ENCODE assay signal across 26 mouse cellular contexts in the genomic region with DNA sequence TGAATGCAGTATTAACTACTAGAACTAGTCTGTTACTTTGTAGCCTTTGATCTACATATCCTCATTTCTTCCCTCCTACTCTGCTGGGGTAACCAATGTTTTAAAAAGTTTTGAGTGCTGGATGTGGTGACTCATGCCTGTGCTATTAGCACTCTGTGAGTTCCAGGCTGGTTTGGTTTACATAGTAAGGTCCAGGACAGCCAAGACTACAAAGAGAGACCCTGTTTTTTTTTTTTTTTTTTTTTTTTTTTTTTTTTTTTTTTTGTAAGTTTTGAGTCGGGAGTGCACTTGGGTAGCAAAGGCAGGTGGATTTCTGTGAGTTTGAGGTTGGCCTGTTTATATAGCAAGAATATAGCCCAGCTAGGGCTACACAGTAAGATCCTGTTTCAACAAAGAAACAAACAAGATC. TPM values are rescaled to one million over a fixed set of nuclear protein-coding genes. Genes with fewer than 3 reads are reported as not detected.
A peak's percentile ranks its signal among the peaks of the same experiment; 100 is the strongest.
DNase-seq lines count a peak whose midpoint lies in the region; ATAC-seq and TF ChIP-seq lines count a peak whose summit lies in the region.
"Had no signal": no experiment of that assay in that cellular context is flagged by ENCODE, and none has a peak within 500 bp of the region (broad histone marks: within the 10 kb centered on the region; RNA-seq: fewer than 3 reads in every experiment).

No protein-coding gene starts in this region.

- H3K9ac ChIP-seq in intestine, embryonic 14.5 days (ENCODE audit: low read length): no peak overlapping the region
- no peak overlapping the region for H3K9ac ChIP-seq in intestine, postnatal 0 days (ENCODE audit: low read depth, low read length)
- H3K9ac ChIP-seq: heart, embryonic 13.5 days; hindbrain, embryonic 14.5 days had no signal

- no peak for TF ChIP-seq CTCF in intestine, postnatal 0 days (IDR thresholded peaks at IDR 0.05; ENCODE audit: low read depth)
- TF ChIP-seq CTCF in Patski (IDR thresholded peaks at IDR 0.05): no peak

- H3K36me3 ChIP-seq in intestine, embryonic 14.5 days (ENCODE audit: control insufficient read depth, insufficient read depth, low read length): no peaks in the 10 kb centered on the region
- no peaks in the 10 kb centered on the region for H3K36me3 ChIP-seq in intestine, postnatal 0 days (ENCODE audit: control insufficient read depth, insufficient read depth)
- H3K36me3 ChIP-seq: heart, embryonic 13.5 days had no signal

- WGBS in intestine, embryonic 14.5 days: 8% methylated on average over 1 of the region's 1 CpGs
- 24% methylated on average over 1 of the region's 1 CpGs for WGBS in intestine, postnatal 0 days

- DNase-seq in intestine, embryonic 14.5 days (ENCODE audit: low spot score): no peak
- DNase-seq in 3134 (ENCODE audit: extremely low read depth, insufficient read length, low spot score): peak; percentile 53
- no peak for DNase-seq in Patski (ENCODE audit: low read depth, low spot score)
- DNase-seq in lung, postnatal 25 days (ENCODE audit: low spot score): peak; percentile 60
- DNase-seq in cerebellum, adult 11 months: no peak
- DNase-seq in right cerebral cortex, postnatal 4 days: no peak
- DNase-seq in gastrocnemius, adult 18-20 months (ENCODE audit: low spot score): no peak
- DNase-seq: adrenal gland, postnatal 10 days; cerebellum, adult 18-20 months; cerebellum, postnatal 36 days; gastrocnemius, postnatal 10 days; kidney, adult 11 months; kidney, postnatal 14 days; left cerebral cortex, postnatal 4 days; right cerebral cortex, postnatal 14 days had no signal

- CTCF ChIA-PET in Patski (lab: Charles Lee): interaction anchor here (1.1 kb wide), 1 partner anchor 10 kb away, joined by 3 read pairs; no protein-coding TSS in a partner anchor

- H3K27ac ChIP-seq in intestine, embryonic 14.5 days (ENCODE audit: low read depth): no peak overlapping the region
- no peak overlapping the region for H3K27ac ChIP-seq in intestine, postnatal 0 days (ENCODE audit: low read depth, low read length)
- H3K27ac ChIP-seq: heart, embryonic 13.5 days; hindbrain, embryonic 14.5 days; left cerebral cortex, adult 2 months had no signal

- POLR2A ChIA-PET in Patski (lab: Charles Lee): no interaction called here

- no peaks in the 10 kb centered on the region for H3K4me1 ChIP-seq in intestine, embryonic 14.5 days (replicated peaks; ENCODE audit: control insufficient read depth, insufficient read depth, low read length)
- peaks cover 14% of the 10 kb centered on the region for H3K4me1 ChIP-seq in intestine, postnatal 0 days (replicated peaks; ENCODE audit: control insufficient read depth, insufficient read depth, low read length)
- H3K4me1 ChIP-seq: heart, embryonic 13.5 days had no signal

- H3K9me3 ChIP-seq in intestine, embryonic 14.5 days (ENCODE audit: control insufficient read depth, low read length): no peaks in the 10 kb centered on the region
- H3K9me3 ChIP-seq in intestine, postnatal 0 days (ENCODE audit: control insufficient read depth): no peaks in the 10 kb centered on the region
- H3K9me3 ChIP-seq: heart, embryonic 13.5 days had no signal

- H3K4me3 ChIP-seq in intestine, embryonic 14.5 days (ENCODE audit: low read depth, low read length): no peak overlapping the region
- H3K4me3 ChIP-seq in intestine, postnatal 0 days (ENCODE audit: low read depth, low read length): no peak overlapping the region
- H3K4me3 ChIP-seq: heart, embryonic 13.5 days; left cerebral cortex, adult 2 months had no signal

- H3K27me3 ChIP-seq in intestine, embryonic 14.5 days (replicated peaks; ENCODE audit: control insufficient read depth, insufficient read depth, low read length): no peaks in the 10 kb centered on the region
- H3K27me3 ChIP-seq in intestine, postnatal 0 days (replicated peaks; ENCODE audit: control insufficient read depth, insufficient read depth, low read length): no peaks in the 10 kb centered on the region
- no peaks in the 10 kb centered on the region for H3K27me3 ChIP-seq in Patski
- H3K27me3 ChIP-seq: heart, embryonic 13.5 days had no signal

- in situ Hi-C loops in Patski (cut with MboI; ENCODE audit: low pct_unique_long_range_greater_than_20kb): no loop called here

- no peak overlapping the region for H3K4me2 ChIP-seq in intestine, embryonic 14.5 days (ENCODE audit: low read length)
- H3K4me2 ChIP-seq in intestine, postnatal 0 days (replicated peaks; ENCODE audit: low read depth): no peak overlapping the region
- H3K4me2 ChIP-seq: heart, embryonic 13.5 days; hindbrain, embryonic 14.5 days; liver, embryonic 11.5 days had no signal

- 0 out of 2 replicates have a peak, but pooled peaks have one; percentile 37 for ATAC-seq in intestine, embryonic 14.5 days (replicated peaks; ENCODE audit: low FRiP score, low TSS enrichment, low read depth)
- no peak for ATAC-seq in intestine, postnatal 0 days
- peak; percentile 93 for ATAC-seq in Patski
- ATAC-seq: midbrain, embryonic 16.5 days had no signal

RNA-seq across cellular contexts. Expression of a gene that starts 7.6 kb away (rescaled TPM):
- 1.2 and 2.4 TPM in 2 replicates for polyA plus RNA-seq in intestine, embryonic 14.5 days (2014; fragmentation: Nextera tagmentation; extraction: Ambion mirVana)
- polyA plus RNA-seq in intestine, postnatal 0 days (2015; fragmentation: Nextera tagmentation; extraction: Ambion mirVana): 232 and 250 TPM in 2 replicates
- 6.1 TPM for polyA plus RNA-seq in Patski (2021)
- total RNA-seq in gastrocnemius, adult 18-20 months (2021): under 1 TPM in 1 of 2 experiments, not detected in 1; 0.24 TPM
- total RNA-seq: heart, postnatal 25 days; layer of hippocampus, adult 8-10 months; left cerebral cortex, adult 2 months; left cerebral cortex, postnatal 4 days; neutrophil, adult 5-6 weeks had no signal
- polyA plus RNA-seq: forebrain, embryonic 11.5 days; heart, embryonic 13.5 days; hindbrain, embryonic 14.5 days; liver, embryonic 11.5 days; midbrain, embryonic 16.5 days had no signal

RNA-seq across cellular contexts. Expression of a gene that starts 20.9 kb away (rescaled TPM):
- polyA plus RNA-seq in intestine, embryonic 14.5 days (2014; fragmentation: Nextera tagmentation; extraction: Ambion mirVana): not detected in 2 replicates
- not detected in 2 replicates for polyA plus RNA-seq in intestine, postnatal 0 days (2015; fragmentation: Nextera tagmentation; extraction: Ambion mirVana)
- polyA plus RNA-seq in Patski (2021): not detected
- total RNA-seq in gastrocnemius, adult 18-20 months (2021): not detected
- total RNA-seq: adrenal gland, postnatal 10 days; gastrocnemius, postnatal 10 days; heart, postnatal 25 days; layer of hippocampus, adult 8-10 months; left cerebral cortex, adult 2 months; left cerebral cortex, postnatal 4 days had no signal
- polyA plus RNA-seq: brain, embryonic 14.5 days; forebrain, embryonic 11.5 days; heart, embryonic 13.5 days; hindbrain, embryonic 14.5 days; liver, embryonic 11.5 days; midbrain, embryonic 16.5 days had no signal

RNA-seq across cellular contexts. Expression of a gene that starts 34.7 kb away (rescaled TPM):
- 2.1 and 2.3 TPM in 2 replicates for polyA plus RNA-seq in intestine, embryonic 14.5 days (2014; fragmentation: Nextera tagmentation; extraction: Ambion mirVana)
- polyA plus RNA-seq in intestine, postnatal 0 days (2015; fragmentation: Nextera tagmentation; extraction: Ambion mirVana): 3.1 and 3.6 TPM in 2 replicates
- polyA plus RNA-seq in Patski (2021): 20.3 TPM
- total RNA-seq in gastrocnemius, adult 18-20 months (2021): 10 to 100 TPM; 40.4 to 60.8 TPM

RNA-seq across cellular contexts. Expression of a gene that starts 42.2 kb away (rescaled TPM):
- polyA plus RNA-seq in intestine, embryonic 14.5 days (2014; fragmentation: Nextera tagmentation; extraction: Ambion mirVana): not detected in 2 replicates
- polyA plus RNA-seq in intestine, postnatal 0 days (2015; fragmentation: Nextera tagmentation; extraction: Ambion mirVana): not detected in 2 replicates
- polyA plus RNA-seq in Patski (2021): not detected
- not detected for total RNA-seq in gastrocnemius, adult 18-20 months (2021)
- total RNA-seq: adrenal gland, postnatal 10 days; gastrocnemius, postnatal 10 days; heart, postnatal 25 days; layer of hippocampus, adult 8-10 months; left cerebral cortex, adult 2 months; left cerebral cortex, postnatal 4 days; neutrophil, adult 5-6 weeks had no signal
- polyA plus RNA-seq: brain, embryonic 14.5 days; forebrain, embryonic 11.5 days; heart, embryonic 13.5 days; hindbrain, embryonic 14.5 days; liver, embryonic 11.5 days; midbrain, embryonic 16.5 days had no signal

RNA-seq across cellular contexts. Expression of a gene that starts 44.5 kb away (rescaled TPM):
- polyA plus RNA-seq in intestine, embryonic 14.5 days (2014; fragmentation: Nextera tagmentation; extraction: Ambion mirVana): 218 and 228 TPM in 2 replicates
- 248 and 257 TPM in 2 replicates for polyA plus RNA-seq in intestine, postnatal 0 days (2015; fragmentation: Nextera tagmentation; extraction: Ambion mirVana)
- 203 TPM for polyA plus RNA-seq in Patski (2021)
- 100 to 1,000 TPM; 153 to 154 TPM for total RNA-seq in gastrocnemius, adult 18-20 months (2021)

Comparison
In these comparisons a context has a peak if more than half of its experiments do, and no peak if none do; other contexts are left out.
1. RNA of a gene that starts 7.6 kb away (polyA plus RNA-seq): 232 to 250 TPM in intestine, postnatal 0 days; 6.1 TPM in Patski (single experiment) and 1.2 to 2.4 TPM in intestine, embryonic 14.5 days; every median in the first group is over 10 times any median in the second.
2. DNase-seq: peak in 3134 (single experiment) and lung, postnatal 25 days (single experiment); none in intestine, embryonic 14.5 days (single experiment), Patski (single experiment), cerebellum, adult 11 months (single experiment), right cerebral cortex, postnatal 4 days (single experiment) and gastrocnemius, adult 18-20 months (single experiment).